Mouse (Mus musculus): ENCODE measurements around the gene Nmur2. TPM values are rescaled to one million over a fixed set of nuclear protein-coding genes. Genes with fewer than 3 reads are reported as not detected.
A peak's percentile ranks its signal among the peaks of the same experiment; 100 is the strongest.

The Nmur2 gene
- polyA plus RNA-seq, 1 experiment from 2014 or later: not detected

DNA sequence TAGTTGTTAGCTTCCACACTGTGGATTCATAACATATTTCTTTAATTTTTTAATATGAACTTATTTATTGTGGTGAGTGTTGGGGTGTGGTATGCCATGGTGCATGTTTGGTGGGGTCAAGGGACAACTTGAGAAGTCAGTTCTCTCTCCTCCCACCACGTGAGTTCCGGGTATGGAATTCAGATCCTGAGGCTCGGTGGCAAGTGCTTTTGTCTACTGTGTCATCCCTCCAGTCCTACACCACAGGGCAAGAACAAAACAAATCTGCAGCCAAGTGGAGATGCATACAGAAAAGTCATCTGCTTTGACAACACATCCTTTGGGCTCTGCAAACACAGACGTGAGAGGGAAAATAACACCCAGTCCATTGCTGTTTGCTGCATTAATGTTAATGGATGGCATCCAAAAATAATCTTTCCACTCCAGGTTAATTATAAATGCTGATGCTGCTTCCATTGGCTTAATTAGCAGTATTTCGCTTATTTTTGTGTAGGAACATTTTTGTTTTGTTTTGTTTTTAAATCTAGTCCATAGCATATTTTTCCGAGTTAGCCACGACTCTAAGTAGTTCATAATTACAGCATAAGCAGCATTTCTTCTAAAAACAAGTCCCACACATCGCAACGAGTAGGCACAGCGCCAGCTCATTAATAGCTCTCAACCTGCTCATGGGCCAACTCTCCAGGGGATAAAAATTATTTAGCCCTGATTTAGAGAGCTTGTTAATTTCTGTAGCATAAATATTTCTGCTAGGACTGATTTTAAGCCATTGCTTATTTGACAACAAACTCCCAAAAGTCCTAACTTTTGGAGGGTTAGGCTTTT is 14.9 kb downstream of the Nmur2 start:
- no peaks in the 10 kb centered on the region for H3K4me1 ChIP-seq (ENCODE audit: control insufficient read depth, insufficient read depth, low read length)
- 84% methylated on average over 10 of the region's 10 CpGs for WGBS
- no peaks in the 10 kb centered on the region for H3K9me3 ChIP-seq (ENCODE audit: control insufficient read depth, low read length)
- no peak overlapping the region for H3K27ac ChIP-seq (ENCODE audit: low read depth, low read length)
- no peaks in the 10 kb centered on the region for H3K27me3 ChIP-seq (ENCODE audit: control insufficient read depth, insufficient read depth, low read length)
- H3K4me3 ChIP-seq (ENCODE audit: low read depth, low read length): no peak overlapping the region
- DNase-seq (ENCODE audit: low spot score): no peak
- no peaks in the 10 kb centered on the region for H3K36me3 ChIP-seq (ENCODE audit: control insufficient read depth, insufficient read depth, low read length)
- no peak overlapping the region for H3K4me2 ChIP-seq (ENCODE audit: low read depth)
- ATAC-seq (ENCODE audit: insufficient read depth, low FRiP score, low TSS enrichment): no peak
- H3K9ac ChIP-seq (ENCODE audit: low read length): no peak overlapping the region

DNA sequence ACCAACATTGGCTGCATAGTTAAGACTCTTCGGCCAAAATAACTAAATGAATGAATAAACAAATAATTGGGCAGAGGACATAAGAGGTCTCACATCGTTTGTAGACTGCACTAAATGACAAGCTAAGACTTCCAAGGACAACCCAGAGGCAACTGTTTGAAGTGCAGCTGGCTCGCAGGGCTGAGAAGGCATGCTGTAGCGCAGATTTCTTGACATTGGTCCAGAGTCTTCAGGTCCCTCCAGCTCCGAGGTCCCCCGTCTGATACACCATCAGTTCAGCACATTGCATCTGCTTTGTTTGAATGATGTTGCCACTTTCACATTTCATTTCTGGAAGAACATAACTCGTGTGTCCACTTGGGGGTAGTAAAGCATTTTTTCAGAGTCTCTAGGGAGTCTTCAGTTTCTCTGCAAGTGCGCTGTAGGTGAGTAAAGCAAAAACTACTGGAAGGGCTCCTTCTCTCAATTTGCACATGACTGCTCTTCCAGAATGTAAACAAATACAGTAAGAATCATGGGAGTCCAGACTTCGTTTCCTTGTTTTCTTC is 27.2 kb downstream of the Nmur2 start:
- Histone ChIP-seq H3K27me3 (ENCODE audit: control insufficient read depth, insufficient read depth, low read length) (no peaks in the 10 kb centered on the region), H3K36me3 (ENCODE audit: control insufficient read depth, insufficient read depth, low read length) (no peaks in the 10 kb centered on the region), H3K9me3 (ENCODE audit: control insufficient read depth, low read length) (no peaks in the 10 kb centered on the region), H3K4me3 (ENCODE audit: low read depth, low read length) (no peak overlapping the region), H3K9ac (ENCODE audit: low read length) (no peak overlapping the region), H3K4me2 (ENCODE audit: low read depth) (no peak overlapping the region), H3K27ac (ENCODE audit: low read depth, low read length) (no peak overlapping the region), H3K4me1 (ENCODE audit: control insufficient read depth, insufficient read depth, low read length) (no peaks in the 10 kb centered on the region)
- DNase-seq (ENCODE audit: low spot score) (no peak), ATAC-seq (ENCODE audit: insufficient read depth, low FRiP score, low TSS enrichment) (no peak)
- WGBS: 64% methylated on average over 9 of the region's 9 CpGs

- H3K27ac ChIP-seq (ENCODE audit: low read depth, low read length): no peak overlapping the region
- H3K4me2 ChIP-seq (ENCODE audit: low read depth): no peak overlapping the region
- H3K4me3 ChIP-seq (ENCODE audit: low read depth, low read length): no peak overlapping the region
- no peaks in the 10 kb centered on the region for H3K4me1 ChIP-seq (ENCODE audit: control insufficient read depth, insufficient read depth, low read length)
- no peaks in the 10 kb centered on the region for H3K27me3 ChIP-seq (ENCODE audit: control insufficient read depth, insufficient read depth, low read length)
- H3K9me3 ChIP-seq (ENCODE audit: control insufficient read depth, low read length): no peaks in the 10 kb centered on the region
- ATAC-seq (ENCODE audit: insufficient read depth, low FRiP score, low TSS enrichment): no peak
- H3K36me3 ChIP-seq (ENCODE audit: control insufficient read depth, insufficient read depth, low read length): no peaks in the 10 kb centered on the region
- H3K9ac ChIP-seq (ENCODE audit: low read length): no peak overlapping the region
- 85% methylated on average over 2 of the region's 2 CpGs for WGBS
- DNase-seq (ENCODE audit: low spot score): no peak
Observed at GRCm38 (mm10) chr11:56012396-56012795, 28.4 kb downstream of the Nmur2 start.

DNA sequence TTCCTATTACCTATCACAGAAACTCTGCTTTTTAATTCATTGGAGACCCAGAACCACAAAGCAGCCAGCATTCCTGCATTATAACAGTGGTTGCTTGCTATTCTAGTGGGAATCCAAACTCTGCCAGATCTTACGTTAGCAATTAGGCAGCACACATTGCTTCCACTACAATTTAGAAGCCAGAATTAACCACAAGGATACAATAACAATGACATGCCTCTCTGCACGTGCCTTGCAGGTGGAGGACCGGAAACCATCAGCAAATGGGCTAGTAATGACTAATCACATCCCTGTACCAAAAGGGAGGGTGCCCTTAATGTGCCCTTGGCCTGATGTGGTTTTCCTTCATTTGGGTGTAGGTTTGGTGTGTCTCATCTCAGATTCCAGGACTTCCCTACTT is 32.5 kb downstream of the Nmur2 start:
- no peaks in the 10 kb centered on the region for H3K4me1 ChIP-seq (ENCODE audit: control insufficient read depth, insufficient read depth, low read length)
- H3K9me3 ChIP-seq (ENCODE audit: control insufficient read depth, low read length): no peaks in the 10 kb centered on the region
- ATAC-seq (ENCODE audit: insufficient read depth, low FRiP score, low TSS enrichment) (no peak), DNase-seq (ENCODE audit: low spot score) (no peak)
- no peak overlapping the region for H3K4me2 ChIP-seq (ENCODE audit: low read depth)
- no peak overlapping the region for H3K4me3 ChIP-seq (ENCODE audit: low read depth, low read length)
- H3K9ac ChIP-seq (ENCODE audit: low read length): no peak overlapping the region
- no peaks in the 10 kb centered on the region for H3K36me3 ChIP-seq (ENCODE audit: control insufficient read depth, insufficient read depth, low read length)
- WGBS: 77% methylated on average over 3 of the region's 3 CpGs
- H3K27me3 ChIP-seq (ENCODE audit: control insufficient read depth, insufficient read depth, low read length): no peaks in the 10 kb centered on the region
- no peak overlapping the region for H3K27ac ChIP-seq (ENCODE audit: low read depth, low read length)

GRCm38 (mm10) chr11:55992799-55993198 is 48.0 kb downstream of the Nmur2 start:
- no peak for ATAC-seq (ENCODE audit: insufficient read depth, low FRiP score, low TSS enrichment)
- 72% methylated on average over 1 of the region's 1 CpGs for whole genome bisulfite sequencing
- no peak for DNase-seq (ENCODE audit: low spot score)
- Histone ChIP-seq H3K4me1 (ENCODE audit: control insufficient read depth, insufficient read depth, low read length) (no peaks in the 10 kb centered on the region), H3K27me3 (ENCODE audit: control insufficient read depth, insufficient read depth, low read length) (no peaks in the 10 kb centered on the region), H3K9me3 (ENCODE audit: control insufficient read depth, low read length) (no peaks in the 10 kb centered on the region), H3K36me3 (ENCODE audit: control insufficient read depth, insufficient read depth, low read length) (no peaks in the 10 kb centered on the region), H3K4me3 (ENCODE audit: low read depth, low read length) (no peak overlapping the region), H3K27ac (ENCODE audit: low read depth, low read length) (no peak overlapping the region), H3K4me2 (ENCODE audit: low read depth) (no peak overlapping the region), H3K9ac (ENCODE audit: low read length) (no peak overlapping the region)

DNA sequence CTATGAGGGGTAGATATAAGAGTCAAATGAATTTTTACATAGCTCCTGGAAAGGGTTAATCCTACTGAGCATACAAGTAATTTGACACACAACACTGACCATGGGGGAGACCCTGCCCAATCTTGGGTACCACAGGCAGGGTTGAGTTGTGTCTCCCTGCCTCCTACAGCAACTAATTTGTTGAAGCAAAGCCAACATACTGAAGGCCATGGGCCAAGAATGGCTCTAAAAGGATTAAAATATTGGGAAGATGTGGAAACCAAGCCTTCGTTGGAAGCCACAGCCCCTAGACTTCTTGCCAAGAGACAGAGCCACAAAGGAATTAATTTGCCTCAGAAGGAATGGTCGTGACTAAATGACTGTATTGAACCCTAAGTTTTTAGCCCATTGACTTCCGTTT is 48.7 kb downstream of the Nmur2 start:
- 73% methylated on average over 3 of the region's 3 CpGs for WGBS
- no peak for DNase-seq (ENCODE audit: low spot score)
- ATAC-seq (ENCODE audit: insufficient read depth, low FRiP score, low TSS enrichment): no peak
- Histone ChIP-seq H3K9me3 (ENCODE audit: control insufficient read depth, low read length) (no peaks in the 10 kb centered on the region), H3K4me2 (ENCODE audit: low read depth) (no peak overlapping the region), H3K27ac (ENCODE audit: low read depth, low read length) (no peak overlapping the region), H3K4me3 (ENCODE audit: low read depth, low read length) (no peak overlapping the region), H3K27me3 (ENCODE audit: control insufficient read depth, insufficient read depth, low read length) (no peaks in the 10 kb centered on the region), H3K9ac (ENCODE audit: low read length) (no peak overlapping the region), H3K36me3 (ENCODE audit: control insufficient read depth, insufficient read depth, low read length) (no peaks in the 10 kb centered on the region), H3K4me1 (ENCODE audit: control insufficient read depth, insufficient read depth, low read length) (no peaks in the 10 kb centered on the region)

DNA sequence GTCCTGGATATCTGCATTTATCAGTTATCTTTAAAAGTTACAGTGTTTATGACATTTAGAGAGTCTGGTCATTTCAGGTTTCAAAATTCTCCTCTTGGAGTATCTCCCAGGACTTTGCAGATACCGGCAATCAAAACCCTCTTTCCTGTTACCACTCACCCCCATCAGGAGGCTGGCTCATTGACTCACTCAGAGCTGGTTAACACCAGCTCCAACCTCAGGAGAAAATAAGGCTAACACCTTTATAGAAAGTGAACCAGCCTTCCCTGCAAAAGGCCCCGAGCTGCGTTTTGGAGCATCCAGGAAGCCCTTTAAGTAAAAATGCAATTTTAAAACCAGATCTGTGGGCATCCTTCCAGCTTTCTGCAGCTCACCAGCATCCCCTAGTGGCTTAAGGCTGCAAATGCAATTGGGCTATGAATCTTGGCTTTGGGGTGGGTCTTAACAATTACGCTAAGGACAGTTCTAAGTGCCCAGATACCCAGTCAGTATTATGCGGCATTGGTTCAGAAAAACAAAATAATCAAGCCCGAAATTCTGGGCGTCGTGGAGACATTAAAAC is 49.2 kb downstream of the Nmur2 start:
- Histone ChIP-seq H3K27me3 (ENCODE audit: control insufficient read depth, insufficient read depth, low read length) (no peaks in the 10 kb centered on the region), H3K9me3 (ENCODE audit: control insufficient read depth, low read length) (no peaks in the 10 kb centered on the region), H3K4me1 (ENCODE audit: control insufficient read depth, insufficient read depth, low read length) (no peaks in the 10 kb centered on the region), H3K9ac (ENCODE audit: low read length) (no peak overlapping the region), H3K36me3 (ENCODE audit: control insufficient read depth, insufficient read depth, low read length) (no peaks in the 10 kb centered on the region), H3K27ac (ENCODE audit: low read depth, low read length) (no peak overlapping the region), H3K4me2 (ENCODE audit: low read depth) (no peak overlapping the region), H3K4me3 (ENCODE audit: low read depth, low read length) (no peak overlapping the region)
- peak; percentile 76 for DNase-seq (ENCODE audit: low spot score)
- WGBS: 11% methylated on average over 8 of the region's 8 CpGs
- no peak for ATAC-seq (ENCODE audit: insufficient read depth, low FRiP score, low TSS enrichment)

DNA sequence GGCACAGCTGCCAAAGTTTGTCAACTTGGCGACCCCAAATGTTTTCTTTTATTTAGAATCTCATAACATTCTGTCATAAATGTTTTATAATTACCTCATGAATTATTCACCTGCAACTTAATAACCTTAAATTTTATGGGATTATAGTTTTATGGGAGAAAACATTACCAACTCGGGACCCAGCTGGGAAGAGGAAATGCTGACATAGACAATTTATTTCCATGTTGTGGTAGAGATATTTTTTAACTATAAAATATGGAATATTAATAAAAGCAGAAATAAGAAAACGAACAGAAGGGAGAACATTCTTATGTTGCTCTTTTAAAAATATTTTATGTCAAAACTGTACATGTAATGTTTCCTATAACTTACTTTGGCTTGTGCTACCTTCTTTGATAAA is 56.2 kb downstream of the Nmur2 start:
- ATAC-seq (ENCODE audit: insufficient read depth, low FRiP score, low TSS enrichment) (no peak), DNase-seq (ENCODE audit: low spot score) (no peak)
- no peaks in the 10 kb centered on the region for H3K9me3 ChIP-seq (ENCODE audit: control insufficient read depth, low read length)
- H3K4me2 ChIP-seq (ENCODE audit: low read depth): no peak overlapping the region
- no peaks in the 10 kb centered on the region for H3K4me1 ChIP-seq (ENCODE audit: control insufficient read depth, insufficient read depth, low read length)
- 77% methylated on average over 3 of the region's 3 CpGs for WGBS
- H3K9ac ChIP-seq (ENCODE audit: low read length): no peak overlapping the region
- H3K27ac ChIP-seq (ENCODE audit: low read depth, low read length): no peak overlapping the region
- H3K36me3 ChIP-seq (ENCODE audit: control insufficient read depth, insufficient read depth, low read length): no peaks in the 10 kb centered on the region
- H3K4me3 ChIP-seq (ENCODE audit: low read depth, low read length): no peak overlapping the region
- no peaks in the 10 kb centered on the region for H3K27me3 ChIP-seq (ENCODE audit: control insufficient read depth, insufficient read depth, low read length)

- WGBS: 50% methylated on average over 1 of the region's 1 CpGs
Observed at GRCm38 (mm10) chr11:55981656-55982055, 59.2 kb downstream of the Nmur2 start.

More at GRCm38 (mm10) chr11:55981656-55982055, 59.2 kb downstream of the Nmur2 start:
- DNase-seq (ENCODE audit: low spot score): peak; percentile 39
- H3K9ac ChIP-seq (ENCODE audit: low read length): no peak overlapping the region
- ATAC-seq (ENCODE audit: insufficient read depth, low FRiP score, low TSS enrichment): no peak
- no peaks in the 10 kb centered on the region for H3K27me3 ChIP-seq (ENCODE audit: control insufficient read depth, insufficient read depth, low read length)
- H3K4me1 ChIP-seq (ENCODE audit: control insufficient read depth, insufficient read depth, low read length): no peaks in the 10 kb centered on the region
- H3K4me2 ChIP-seq (ENCODE audit: low read depth): no peak overlapping the region
- H3K9me3 ChIP-seq (ENCODE audit: control insufficient read depth, low read length): no peaks in the 10 kb centered on the region
- no peak overlapping the region for H3K27ac ChIP-seq (ENCODE audit: low read depth, low read length)
- H3K4me3 ChIP-seq (ENCODE audit: low read depth, low read length): no peak overlapping the region
- H3K36me3 ChIP-seq (ENCODE audit: control insufficient read depth, insufficient read depth, low read length): no peaks in the 10 kb centered on the region

Data from neural tube, embryonic 11.5 days (tissue).